Mouse (Mus musculus): Measurements from ENCODE around the gene Slc25a25. TPM values are rescaled to one million over a fixed set of nuclear protein-coding genes. Genes with fewer than 3 reads are reported as not detected.
"Not testable (repeated sequence)": the region's sequence is repeated elsewhere in the genome, so short reads cannot be mapped to it uniquely, and the experiment has no call there.

Slc25a25 gene
- 7.9 and 12.7 TPM in 2 replicates for total RNA-seq (2017)

DNA sequence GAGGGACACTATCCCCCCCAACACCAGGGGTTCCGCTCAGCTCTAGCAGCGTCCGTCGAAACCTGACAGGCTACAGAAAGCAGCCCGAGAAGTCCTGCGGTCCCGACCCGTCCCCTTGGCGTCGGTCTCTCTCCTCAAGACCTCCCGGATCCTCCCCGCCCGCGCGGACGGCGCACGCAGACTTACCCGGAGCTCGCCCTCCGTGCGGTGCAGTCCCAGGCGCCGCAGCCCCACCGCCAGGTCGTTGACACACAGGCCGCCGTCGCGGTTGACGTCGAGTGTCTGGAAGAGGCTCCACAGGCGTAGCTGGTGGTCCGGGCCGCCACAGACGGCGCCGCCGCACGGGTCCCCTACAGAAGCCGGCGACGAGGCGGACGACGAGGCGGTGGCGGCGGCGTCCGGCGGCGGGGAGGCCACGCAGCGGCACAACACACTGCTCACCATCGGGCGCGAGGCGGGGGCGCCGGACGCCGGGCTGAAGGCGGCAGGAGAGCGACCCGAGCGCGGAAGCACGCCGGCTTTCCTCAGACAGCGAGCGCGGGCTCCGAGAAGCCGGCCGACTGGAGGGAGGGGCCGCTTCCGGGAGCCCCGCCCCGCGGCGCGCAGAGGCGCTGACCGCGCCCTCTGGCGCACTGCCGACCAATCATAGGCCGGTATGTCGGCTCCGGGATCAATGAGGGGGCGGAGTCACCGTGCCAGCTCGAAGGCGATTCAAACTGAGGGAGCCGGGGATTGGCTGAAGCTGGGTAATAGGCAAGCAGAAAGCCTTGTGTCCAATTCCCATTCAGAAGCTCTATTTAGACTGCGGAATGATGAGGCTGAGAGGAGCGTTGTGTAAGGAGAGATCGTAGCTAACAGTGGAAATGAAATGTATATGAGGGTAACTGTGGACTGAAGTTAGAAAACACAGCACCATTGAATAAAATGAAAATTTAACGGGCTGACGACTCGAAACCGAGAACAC is at the start of gene Slc25a25:
TSS of gene Slc25a25 (minus strand) at position 565 of the 964 bp plus-strand sequence.
- peak; percentile 80 for ATAC-seq (replicated peaks; ENCODE audit: low read depth, poor library complexity, severe bottlenecking)

DNA sequence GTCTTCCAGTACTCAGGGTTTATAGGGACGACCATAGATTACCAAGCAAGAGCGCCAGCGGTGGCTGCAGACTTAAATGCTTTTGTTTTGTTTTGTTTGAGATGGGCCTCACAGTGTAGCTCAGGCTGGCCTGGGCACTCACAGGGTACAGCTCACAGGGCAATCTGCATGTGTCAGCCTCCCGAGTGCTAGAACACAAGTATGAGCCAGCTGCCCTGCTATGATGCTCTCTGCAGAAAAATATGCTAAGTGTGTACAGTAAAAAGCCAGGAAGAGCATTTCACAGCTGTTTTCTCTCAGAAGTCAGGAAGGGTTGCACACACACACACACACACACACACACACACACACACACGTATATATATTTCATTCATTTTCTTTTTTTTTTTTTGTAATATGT is 49.2 kb upstream of the Slc25a25 start:
- no peak for ATAC-seq (replicated peaks; ENCODE audit: low read depth, poor library complexity, severe bottlenecking)

DNA sequence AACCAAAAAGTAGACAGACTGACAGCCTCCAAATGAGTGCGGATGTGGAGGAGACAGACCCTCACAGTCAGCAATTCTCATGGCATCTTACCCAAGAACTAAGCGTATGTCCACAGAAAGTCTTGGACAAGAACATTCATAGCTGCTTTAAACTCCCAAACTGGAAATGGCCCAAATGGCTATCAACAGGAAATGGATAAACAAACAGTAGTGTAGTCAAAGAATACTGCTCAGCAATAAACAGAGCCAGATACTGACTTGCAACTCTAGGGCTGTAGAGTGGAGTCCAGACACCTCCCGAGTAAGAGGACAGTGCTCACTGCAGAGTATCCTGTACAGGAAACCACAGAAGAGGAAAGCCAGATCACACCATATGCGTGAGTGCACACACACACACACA is 48.1 kb upstream of the Slc25a25 start:
- ATAC-seq (replicated peaks; ENCODE audit: low read depth, poor library complexity, severe bottlenecking) = no peak

DNA sequence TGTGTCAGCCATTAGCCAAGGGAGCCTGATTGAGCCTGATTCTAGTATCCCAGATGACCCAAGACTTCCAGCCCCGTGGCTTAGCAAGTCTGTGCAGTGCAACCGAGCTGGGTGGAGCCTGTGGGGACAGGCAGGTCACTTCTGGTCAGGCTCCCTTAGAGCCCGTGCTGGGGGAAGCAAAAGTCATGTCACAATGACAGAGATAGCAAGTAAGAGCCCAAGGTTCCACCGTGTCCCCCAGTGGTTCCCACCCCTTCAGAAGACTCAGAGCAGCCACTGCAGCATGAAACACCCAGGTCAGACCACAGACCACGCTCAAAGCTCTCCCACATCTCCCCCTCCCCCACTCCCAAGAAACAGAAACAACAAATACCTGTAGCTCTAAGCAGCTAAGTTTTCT is 44.9 kb upstream of the Slc25a25 start:
- no peak for ATAC-seq (replicated peaks; ENCODE audit: low read depth, poor library complexity, severe bottlenecking)

DNA sequence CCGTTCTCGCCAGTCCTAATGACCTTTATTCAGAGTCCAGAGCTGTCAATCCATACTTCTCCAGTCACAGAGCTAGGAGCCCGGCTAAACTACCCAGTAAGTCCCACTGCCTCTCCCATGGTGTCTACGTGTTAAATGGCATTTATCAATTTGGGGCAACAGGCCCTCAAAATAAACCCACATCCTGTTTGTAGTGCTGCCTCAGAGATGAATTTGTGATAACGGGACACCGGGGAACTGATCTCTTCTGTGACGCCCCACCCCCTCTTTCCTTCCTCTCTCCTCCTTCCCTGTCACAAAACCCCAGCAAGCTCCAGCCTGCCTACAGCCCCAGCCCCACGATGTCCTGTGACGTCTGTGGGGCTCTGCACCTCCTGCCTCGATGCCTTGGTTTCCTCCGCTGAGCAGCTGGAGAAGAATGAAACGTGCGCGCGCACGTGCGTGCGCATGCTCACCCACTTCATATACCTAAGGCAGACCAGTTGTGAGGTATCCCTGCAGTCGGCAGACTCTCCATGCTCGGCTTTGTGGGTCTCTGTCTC is 44.0 kb upstream of the Slc25a25 start:
- peak; percentile 91 for ATAC-seq (replicated peaks; ENCODE audit: low read depth, poor library complexity, severe bottlenecking)

DNA sequence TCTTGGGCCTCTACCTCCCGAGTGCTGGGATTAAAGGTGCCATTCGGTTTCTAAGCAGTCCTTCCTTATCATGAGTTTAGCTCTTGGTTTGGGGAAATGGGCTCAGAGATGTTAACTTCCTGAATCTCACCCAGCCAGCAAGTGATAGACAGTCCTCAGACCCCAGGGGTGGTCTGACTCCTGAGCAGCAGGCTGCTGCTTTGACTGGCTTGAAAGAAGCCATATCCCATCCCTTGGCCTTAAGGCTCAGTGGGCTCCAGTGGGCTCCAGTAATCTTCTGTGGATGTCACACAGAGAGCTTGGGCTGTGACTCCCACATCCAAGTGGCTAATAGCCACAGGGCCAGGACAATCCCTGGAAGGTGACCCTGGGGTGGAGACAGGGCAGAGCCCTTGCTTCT is 43.3 kb upstream of the Slc25a25 start:
- ATAC-seq (replicated peaks; ENCODE audit: low read depth, poor library complexity, severe bottlenecking) = 0 out of 2 replicates have a peak, but pooled peaks have one; percentile 7

DNA sequence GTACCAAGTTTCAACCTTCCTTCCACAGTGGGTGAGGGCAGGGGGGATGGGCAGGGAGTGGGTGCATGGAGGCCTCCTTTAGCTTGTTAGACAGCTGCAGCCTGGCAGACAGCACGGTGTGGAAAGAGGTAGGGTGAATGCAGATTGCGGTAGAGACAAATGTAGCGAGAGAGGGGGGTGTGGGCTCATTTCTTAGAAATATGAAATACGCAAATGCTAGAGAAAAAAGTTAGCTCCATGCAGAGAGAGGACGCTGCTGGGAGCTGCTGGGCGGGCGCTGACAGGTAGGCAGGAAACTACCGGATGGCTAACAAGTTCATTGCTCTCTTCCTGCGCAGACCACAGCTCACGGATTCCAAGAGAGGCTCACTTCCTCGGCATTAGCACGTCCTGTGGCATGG is 42.1 kb upstream of the Slc25a25 start:
- peak; percentile 7 for ATAC-seq (replicated peaks; ENCODE audit: low read depth, poor library complexity, severe bottlenecking)

DNA sequence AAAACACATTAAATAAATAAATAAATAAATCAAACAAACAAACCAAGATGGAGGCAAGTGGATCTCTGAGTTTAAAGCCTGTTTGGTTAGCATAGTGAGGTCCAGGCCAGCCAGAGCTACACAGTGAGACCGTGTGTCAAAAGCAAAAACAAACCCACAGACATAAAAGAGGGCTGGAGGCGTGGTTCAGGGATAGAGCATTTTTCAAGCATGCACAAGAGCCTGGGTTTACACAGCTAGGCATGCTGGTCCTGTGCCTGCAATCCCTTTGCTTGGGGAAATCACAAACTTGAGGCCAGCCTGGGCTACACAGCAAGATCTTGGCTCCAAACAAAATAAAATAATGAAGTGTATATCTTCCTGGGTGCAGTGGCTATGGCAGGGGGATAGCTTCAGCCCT is 41.4 kb upstream of the Slc25a25 start:
- ATAC-seq (replicated peaks; ENCODE audit: low read depth, poor library complexity, severe bottlenecking) = no peak

DNA sequence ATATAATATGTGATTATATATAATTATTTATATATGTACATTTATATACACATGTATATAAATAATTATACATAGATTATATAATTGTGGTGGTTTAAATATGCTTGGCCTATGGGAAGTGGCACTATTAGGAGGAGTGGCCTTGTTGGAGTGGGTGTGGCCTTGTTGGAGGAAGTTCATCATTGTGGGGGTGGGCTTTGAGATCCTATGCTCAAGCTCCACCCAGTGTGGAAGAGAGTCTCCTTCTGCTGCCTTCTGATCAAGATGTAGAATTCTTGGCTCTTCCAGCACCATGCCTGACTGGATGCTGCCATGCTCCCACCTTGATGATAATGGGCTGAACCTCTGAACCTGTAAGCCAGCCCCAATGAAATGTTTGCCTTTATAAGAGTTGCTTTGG is 39.5 kb upstream of the Slc25a25 start:
- not testable (repeated sequence) for ATAC-seq (replicated peaks; ENCODE audit: low read depth, poor library complexity, severe bottlenecking)

DNA sequence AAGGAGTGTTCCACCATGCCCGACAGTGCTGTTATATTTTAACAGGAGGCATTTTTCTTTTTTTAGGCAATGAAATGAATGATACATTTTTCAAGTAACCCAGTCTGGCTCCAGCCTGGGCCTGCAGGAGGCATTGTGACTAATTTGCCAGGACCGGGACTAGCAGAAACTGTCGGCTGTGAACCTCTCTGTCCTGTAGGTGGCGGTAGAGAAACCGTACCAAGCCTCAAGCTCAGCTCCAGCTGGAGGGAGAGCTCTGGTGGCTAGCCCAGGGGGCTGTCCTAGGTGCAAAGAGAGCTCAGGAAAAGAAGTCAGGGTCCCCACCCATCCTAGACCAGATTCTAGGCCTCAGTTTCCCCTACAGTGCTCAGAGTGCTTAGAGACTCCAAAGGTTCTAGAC is 37.4 kb upstream of the Slc25a25 start:
- ATAC-seq (replicated peaks; ENCODE audit: low read depth, poor library complexity, severe bottlenecking) = peak; percentile 77

DNA sequence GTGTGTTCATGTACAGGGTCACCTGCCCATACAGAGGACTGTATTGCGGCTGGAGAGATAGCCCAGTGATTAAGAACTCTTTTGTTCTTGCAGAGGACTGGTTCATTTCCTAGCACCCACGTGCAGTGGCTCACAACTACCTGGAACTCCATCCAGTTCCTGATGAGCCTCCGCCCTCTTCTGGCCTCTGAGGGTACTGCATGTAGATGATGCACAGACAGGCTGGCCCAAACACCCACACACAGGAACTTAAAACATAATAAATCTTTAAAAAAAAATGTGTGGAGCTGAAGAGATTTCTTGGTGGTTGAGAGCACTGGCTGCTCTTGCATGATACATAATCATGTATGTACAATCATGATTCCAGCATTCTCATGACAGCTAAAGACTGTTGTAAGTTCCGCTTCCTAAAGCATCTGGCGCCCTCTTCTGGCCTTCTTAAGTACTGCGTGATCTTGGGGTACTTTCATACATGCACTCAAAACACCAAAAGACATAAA is 35.9 kb upstream of the Slc25a25 start:
- peak; percentile 85 for ATAC-seq (replicated peaks; ENCODE audit: low read depth, poor library complexity, severe bottlenecking)

DNA sequence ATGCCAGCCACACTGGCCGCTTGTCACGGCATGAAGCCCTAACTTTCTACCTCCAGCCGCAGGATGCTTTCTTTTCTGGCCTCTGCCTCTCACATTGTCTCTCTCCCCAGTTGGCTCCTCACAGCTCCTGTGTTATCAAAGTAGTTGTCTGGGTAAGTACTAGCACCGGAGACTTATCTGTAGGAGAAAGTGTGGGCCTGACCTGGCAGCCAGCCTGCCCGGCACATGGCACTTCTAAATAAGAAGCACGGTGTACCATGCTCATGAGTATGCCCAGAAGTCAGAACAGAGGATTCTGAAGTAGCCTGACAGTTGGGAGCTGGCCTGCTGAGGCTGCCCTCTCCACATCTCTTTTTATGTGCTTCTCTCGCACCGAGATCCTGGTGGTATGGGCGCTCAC is 34.9 kb upstream of the Slc25a25 start:
- ATAC-seq (replicated peaks; ENCODE audit: low read depth, poor library complexity, severe bottlenecking) = no peak

DNA sequence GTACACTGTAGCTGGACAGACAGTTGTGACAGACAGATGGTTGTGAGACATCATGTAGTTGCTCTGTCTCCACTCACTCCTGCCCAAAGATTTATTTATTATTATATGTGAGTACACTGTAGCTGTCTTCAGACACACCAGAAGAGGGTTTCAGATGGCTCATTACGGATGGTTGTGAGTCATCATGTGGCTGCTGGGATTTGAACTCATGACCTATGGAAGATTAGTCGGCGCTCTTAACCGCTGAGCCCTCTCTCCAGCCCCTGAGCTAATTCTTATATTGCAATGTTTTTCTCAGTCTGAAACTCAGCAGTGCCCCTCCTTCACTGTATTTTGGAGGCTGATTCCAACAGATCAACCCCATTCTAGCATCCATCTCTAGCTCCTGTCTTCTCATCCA is 34.5 kb upstream of the Slc25a25 start:
- ATAC-seq (replicated peaks; ENCODE audit: low read depth, poor library complexity, severe bottlenecking) = no peak

DNA sequence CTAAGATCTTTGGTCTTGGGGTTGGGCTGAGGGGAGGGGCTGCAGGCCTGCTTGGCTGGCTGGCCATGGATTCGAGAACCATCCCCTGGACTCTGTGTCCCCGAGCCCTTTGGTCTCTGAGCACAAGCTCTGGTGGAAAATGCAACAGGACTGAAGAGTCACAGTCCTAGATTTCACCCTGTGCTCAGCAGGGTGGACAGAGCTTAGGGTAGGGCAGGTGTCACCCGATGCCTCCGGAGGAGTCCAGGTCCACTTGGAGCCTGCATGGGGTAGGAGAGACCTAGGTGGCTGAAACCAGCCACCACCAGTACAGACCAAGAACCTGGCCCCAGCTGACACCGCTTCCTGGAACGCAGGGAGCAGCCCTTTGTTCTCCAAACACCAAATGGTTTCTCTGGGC is 33.7 kb upstream of the Slc25a25 start:
- ATAC-seq (replicated peaks; ENCODE audit: low read depth, poor library complexity, severe bottlenecking) = no peak

DNA sequence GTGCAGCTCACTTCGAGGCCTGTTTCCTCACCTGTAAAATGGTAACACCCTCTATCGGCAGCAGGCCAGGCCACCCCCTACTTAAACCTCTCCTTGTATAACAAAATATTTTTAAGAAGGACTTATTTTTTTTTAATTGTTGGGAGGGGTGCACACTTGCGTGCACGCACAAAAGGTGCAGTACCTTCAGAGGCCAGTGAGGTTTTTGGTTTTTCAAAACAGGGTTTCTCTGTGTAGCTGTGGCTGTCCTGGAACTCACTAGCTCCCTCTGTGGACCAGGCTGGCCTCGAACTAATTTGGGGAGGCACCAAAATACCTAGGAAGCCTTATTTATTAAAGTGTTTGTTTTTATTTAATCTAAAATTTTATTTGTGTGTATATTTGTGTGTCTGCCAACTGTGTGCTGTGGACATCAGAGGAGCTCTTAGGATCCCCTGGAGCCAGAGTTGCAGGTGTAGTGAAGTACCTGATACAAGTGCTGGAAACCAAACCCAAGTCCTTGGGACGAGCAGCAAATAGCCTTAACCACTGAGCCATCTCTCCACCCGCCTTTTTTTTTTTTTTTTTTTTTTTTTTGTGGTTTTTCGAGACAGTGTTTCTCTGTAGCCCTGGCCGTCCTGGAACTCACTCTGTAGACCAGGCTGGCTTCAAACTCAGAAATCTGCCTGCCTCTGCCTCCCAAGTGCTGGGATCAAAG is 32.1 kb upstream of the Slc25a25 start:
- ATAC-seq (replicated peaks; ENCODE audit: low read depth, poor library complexity, severe bottlenecking) = no peak

DNA sequence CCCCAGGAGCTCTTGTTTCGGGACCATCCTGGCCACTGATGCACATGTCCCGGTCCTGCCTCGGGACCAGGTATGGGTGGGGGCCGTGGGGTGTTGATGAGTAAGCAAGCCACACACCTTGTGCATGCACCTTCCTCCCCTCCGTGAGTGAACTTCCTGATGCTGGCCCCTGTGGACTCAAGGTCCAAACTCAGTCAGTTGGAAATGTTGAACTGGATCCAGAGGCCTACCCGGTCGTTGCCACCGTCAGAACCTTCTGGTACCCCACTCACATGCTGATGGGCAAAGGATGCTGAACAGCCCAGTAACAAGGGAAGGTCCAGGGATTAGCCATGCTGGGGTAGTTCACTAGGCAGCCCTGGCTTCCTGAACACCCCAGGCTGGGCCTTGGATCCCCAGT is 31.1 kb upstream of the Slc25a25 start:
- ATAC-seq (replicated peaks; ENCODE audit: low read depth, poor library complexity, severe bottlenecking) = no peak

DNA sequence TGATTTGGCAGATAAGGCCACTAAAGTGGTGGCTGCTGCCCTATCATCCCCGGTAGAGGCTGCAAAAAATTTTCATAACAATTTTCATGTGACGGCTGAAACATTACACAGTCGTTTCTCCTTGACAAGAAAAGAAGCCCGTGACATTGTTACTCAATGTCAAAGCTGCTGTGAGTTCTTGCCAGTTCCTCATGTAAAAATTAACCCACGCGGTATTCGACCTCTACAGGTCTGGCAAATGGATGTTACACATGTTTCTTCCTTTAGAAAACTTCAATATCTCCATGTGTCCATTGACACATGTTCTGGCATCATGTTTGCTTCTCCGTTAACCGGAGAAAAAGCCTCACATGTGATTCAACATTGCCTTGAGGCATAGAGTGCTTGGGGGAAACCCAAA is 24.1 kb upstream of the Slc25a25 start:
- not testable (repeated sequence) for ATAC-seq (replicated peaks; ENCODE audit: low read depth, poor library complexity, severe bottlenecking)

DNA sequence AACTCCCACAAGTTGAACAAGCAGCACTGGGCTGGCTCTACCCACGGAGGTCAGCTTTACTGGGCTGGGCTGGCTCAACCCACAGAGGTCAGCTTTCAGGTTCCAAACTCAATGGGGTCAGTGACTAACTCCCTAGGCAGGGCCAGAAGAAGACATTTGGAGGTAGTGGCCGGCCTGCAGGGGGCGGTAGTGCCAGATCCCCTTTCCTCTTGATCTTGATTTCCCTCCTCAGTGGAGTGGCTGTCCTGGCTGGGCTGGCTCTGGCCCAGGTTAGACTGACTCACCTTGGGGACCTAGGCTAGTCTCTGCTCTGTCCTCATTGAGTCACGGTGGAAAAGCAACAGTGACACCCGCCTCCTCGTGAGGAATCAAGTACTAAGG is 20.4 kb upstream of the Slc25a25 start:
- no peak for ATAC-seq (replicated peaks; ENCODE audit: low read depth, poor library complexity, severe bottlenecking)

DNA sequence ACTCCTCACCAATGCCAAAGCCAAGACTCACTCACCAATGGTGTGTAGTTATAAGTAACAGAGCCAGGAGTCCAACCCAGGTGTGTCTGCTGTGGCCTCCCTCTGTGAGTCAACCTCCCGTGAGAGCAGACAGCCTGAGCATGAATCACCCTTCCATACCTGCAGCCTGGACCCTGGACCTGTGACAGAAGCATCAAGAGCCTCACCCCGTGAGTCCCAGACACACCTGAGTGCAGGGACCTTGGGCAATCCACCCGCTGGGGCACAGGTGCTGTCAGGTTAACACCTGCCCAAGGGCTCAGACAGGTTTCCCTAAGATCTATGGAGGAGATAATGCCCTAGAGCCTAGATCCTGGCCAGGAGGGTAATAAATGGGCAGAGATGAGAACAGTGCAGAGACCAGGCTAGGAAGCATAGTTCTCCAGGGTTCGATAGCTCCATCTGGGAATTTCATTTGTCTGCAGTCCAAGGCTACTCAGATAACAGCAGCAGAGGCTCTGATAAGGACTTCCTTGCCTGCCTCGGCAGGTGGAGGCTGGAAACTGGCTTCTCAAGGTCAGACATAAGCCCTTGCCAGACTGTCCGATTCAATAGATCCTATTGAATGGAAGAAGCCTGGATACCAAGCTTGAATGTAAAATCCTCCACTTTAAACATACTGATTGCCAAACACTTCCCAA is 19.9 kb upstream of the Slc25a25 start:
- ATAC-seq (replicated peaks; ENCODE audit: low read depth, poor library complexity, severe bottlenecking) = no peak

DNA sequence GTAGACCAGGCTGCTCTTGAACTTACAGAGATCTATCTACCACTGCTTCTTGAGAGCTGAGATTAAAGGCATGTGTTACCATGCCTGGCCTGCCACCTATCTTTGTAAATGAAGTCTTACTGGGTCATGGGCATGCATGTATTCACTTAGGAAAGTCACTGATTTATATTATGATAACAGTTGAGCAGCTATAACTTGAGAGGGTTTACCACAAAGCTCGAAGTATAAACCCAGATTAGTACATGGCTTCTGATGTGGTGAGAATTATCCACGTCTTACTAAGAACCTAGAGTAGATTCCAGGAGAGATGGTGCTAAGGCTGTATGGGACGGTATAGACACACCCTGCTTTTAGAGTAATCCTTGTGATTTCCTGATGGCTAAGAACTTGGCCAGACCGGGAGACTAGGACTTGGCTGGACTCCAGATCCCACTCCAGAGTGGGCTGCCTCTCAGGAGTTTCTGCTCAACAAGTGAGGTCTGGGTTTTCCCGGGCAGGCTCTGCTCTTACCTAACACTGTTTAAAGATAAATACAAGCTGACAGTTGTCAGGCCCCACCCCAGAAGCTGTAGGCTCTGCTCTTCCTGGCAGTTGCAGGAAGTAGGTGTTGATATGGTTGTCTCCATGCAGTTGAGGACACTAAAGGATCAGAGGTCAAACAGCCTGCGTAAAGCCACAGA is 13.1 kb upstream of the Slc25a25 start:
- 0 out of 2 replicates have a peak, but pooled peaks have one; percentile 54 for ATAC-seq (replicated peaks; ENCODE audit: low read depth, poor library complexity, severe bottlenecking)
